Mouse (Mus musculus): ENCODE data around the gene Defa36.
"Not testable (repeated sequence)": the region's sequence is repeated elsewhere in the genome, so short reads cannot be mapped to it uniquely, and the experiment has no call there.

Defa36 gene

DNA sequence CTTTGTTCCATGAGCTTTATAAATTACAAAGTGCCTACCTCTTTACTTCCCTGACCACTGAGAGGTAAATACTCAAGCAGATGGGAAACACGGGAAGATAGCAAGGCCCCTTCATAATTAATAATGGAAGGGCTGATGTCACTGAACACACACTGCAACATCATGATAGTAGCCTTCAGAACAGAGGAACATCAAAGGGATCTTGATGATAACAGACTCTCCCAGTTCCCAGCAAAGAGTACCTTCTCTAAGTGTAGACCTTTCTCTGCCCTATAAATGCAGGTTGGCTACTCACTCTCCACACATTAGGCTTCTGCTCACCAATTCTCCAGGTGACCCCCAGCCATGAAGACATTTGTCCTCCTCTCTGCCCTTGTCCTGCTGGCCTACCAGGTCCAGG lies at the start of gene Defa36:
Defa36 (plus strand) TSS at position 301 of the 400 bp plus-strand sequence.
- DNase-seq, result not testable (repeated sequence)

- not testable (repeated sequence) for DNase-seq
Measured at GRCm38 (mm10) chr8:21378215-21378614, 49.0 kb upstream of the Defa36 start, which contains the start of gene Defa2. Gene Defa2 (plus strand): TSS chr8:21378515.

DNA sequence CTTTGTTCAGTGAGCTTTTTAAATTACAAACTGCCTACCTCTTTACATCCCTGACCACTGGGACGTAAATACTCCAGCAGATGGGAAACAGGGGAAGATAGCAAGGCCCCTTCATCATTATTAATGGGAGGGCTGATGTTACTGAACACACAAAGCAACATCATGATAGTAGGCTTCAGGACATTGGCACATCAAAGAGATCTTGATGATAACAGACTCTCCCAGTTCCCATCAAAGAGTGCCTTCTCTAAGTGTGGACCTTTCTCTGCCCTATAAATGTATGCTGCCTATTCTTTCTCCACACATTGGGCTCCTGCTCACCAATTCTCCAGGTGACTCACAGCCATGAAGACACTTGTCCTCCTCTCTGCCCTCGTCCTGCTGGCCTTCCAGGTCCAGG lies 35.7 kb upstream of the Defa36 start, which contains the start of gene Defa33:
Defa33 (plus strand) TSS at position 301 of the 400 bp plus-strand sequence.
- not testable (repeated sequence) for DNase-seq

- not testable (repeated sequence) for DNase-seq
Measured at GRCm38 (mm10) chr8:21456460-21456859, 29.2 kb downstream of the Defa36 start, which contains the start of gene Gm7849. Gene Gm7849 (minus strand): TSS chr8:21456560.

All from liver (tissue).